Comparison of ENCODE assay signal across 14 mouse cellular contexts in genomic region chr12:13180332-13180714, GRCm38 (mm10).
A peak's percentile ranks its signal among the peaks of the same experiment; 100 is the strongest.
DNase-seq lines count a peak whose midpoint lies in the region; ATAC-seq lines count a peak whose summit lies in the region.
"Had no signal": no experiment of that assay in that cellular context is flagged by ENCODE, and none has a peak within 500 bp of the region (broad histone marks: within the 10 kb centered on the region; RNA-seq: fewer than 3 reads in every experiment).

No protein-coding gene starts in this region.

- peak overlapping the region; percentile 56 for H3K27ac ChIP-seq in heart, embryonic 13.5 days (replicated peaks)
- no peak overlapping the region for H3K27ac ChIP-seq in neural tube, embryonic 13.5 days (replicated peaks)
- H3K27ac ChIP-seq in limb, embryonic 13.5 days: peak overlapping the region; percentile 65; the same call in 1 of the 2 replicates
- H3K27ac ChIP-seq in midbrain, embryonic 16.5 days (ENCODE audit: low read length): peak overlapping the region; percentile 52
- H3K27ac ChIP-seq: limb, embryonic 15.5 days had no signal

- H3K36me3 ChIP-seq in heart, embryonic 13.5 days: no peaks in the 10 kb centered on the region
- H3K36me3 ChIP-seq in neural tube, embryonic 13.5 days: no peaks in the 10 kb centered on the region
- H3K36me3 ChIP-seq in limb, embryonic 13.5 days: no peaks in the 10 kb centered on the region
- no peaks in the 10 kb centered on the region for H3K36me3 ChIP-seq in midbrain, embryonic 16.5 days (ENCODE audit: control insufficient read depth, insufficient read depth, low read length)
- H3K36me3 ChIP-seq: limb, embryonic 15.5 days had no signal

- ATAC-seq in heart, embryonic 13.5 days (ENCODE audit: extremely low read depth, insufficient number of reproducible peaks, low FRiP score, low TSS enrichment): no peak
- no peak for ATAC-seq in neural tube, embryonic 13.5 days (ENCODE audit: low read depth)
- no peak for ATAC-seq in limb, embryonic 13.5 days (ENCODE audit: low FRiP score, low read depth)
- ATAC-seq in midbrain, embryonic 16.5 days: 0 out of 2 replicates have a peak, but pooled peaks have one; percentile 44

- H3K4me3 ChIP-seq in heart, embryonic 13.5 days: no peak overlapping the region
- no peak overlapping the region for H3K4me3 ChIP-seq in neural tube, embryonic 13.5 days
- no peak overlapping the region for H3K4me3 ChIP-seq in limb, embryonic 13.5 days
- no peak overlapping the region for H3K4me3 ChIP-seq in midbrain, embryonic 16.5 days (ENCODE audit: low read depth, low read length)
- H3K4me3 ChIP-seq: limb, embryonic 15.5 days had no signal

- intact Hi-C loops in heart, postnatal 10 days (cut with DNase I): no loop called here

- H3K9ac ChIP-seq in heart, embryonic 13.5 days: peak overlapping the region; percentile 54
- H3K9ac ChIP-seq in neural tube, embryonic 13.5 days: 0 out of 2 replicates have a peak overlapping the region, but pooled peaks have one; percentile 12
- 0 out of 2 replicates have a peak overlapping the region, but pooled peaks have one; percentile 35 for H3K9ac ChIP-seq in limb, embryonic 13.5 days
- H3K9ac ChIP-seq in midbrain, embryonic 16.5 days (ENCODE audit: low read depth, low read length): no peak overlapping the region
- H3K9ac ChIP-seq: limb, embryonic 15.5 days had no signal

- no peaks in the 10 kb centered on the region for H3K9me3 ChIP-seq in heart, embryonic 13.5 days
- no peaks in the 10 kb centered on the region for H3K9me3 ChIP-seq in neural tube, embryonic 13.5 days
- H3K9me3 ChIP-seq in limb, embryonic 13.5 days: no peaks in the 10 kb centered on the region
- no peaks in the 10 kb centered on the region for H3K9me3 ChIP-seq in midbrain, embryonic 16.5 days (replicated peaks; ENCODE audit: control insufficient read depth, low read length, poor library complexity, severe bottlenecking)
- H3K9me3 ChIP-seq: limb, embryonic 15.5 days; megakaryocyte, embryonic 14.5 days had no signal

- peaks cover 58% of the 10 kb centered on the region for H3K4me1 ChIP-seq in heart, embryonic 13.5 days
- peaks cover 12% of the 10 kb centered on the region; the same call in 1 of the 2 replicates for H3K4me1 ChIP-seq in neural tube, embryonic 13.5 days (replicated peaks)
- peaks cover 73% of the 10 kb centered on the region for H3K4me1 ChIP-seq in limb, embryonic 13.5 days
- peaks cover 10% of the 10 kb centered on the region for H3K4me1 ChIP-seq in midbrain, embryonic 16.5 days (ENCODE audit: control insufficient read depth, insufficient read depth, low read length)

- no peak for DNase-seq in heart, postnatal 10 days
- DNase-seq in neural tube, embryonic 10.5 days (ENCODE audit: extremely low spot score, low spot score): no peak
- DNase-seq in layer of hippocampus, postnatal 25 days (ENCODE audit: extremely low spot score in 1 of 2, low spot score in 1 of 2): no peak
- no peak for DNase-seq in right cerebral cortex, postnatal 4 days
- DNase-seq: adrenal gland, adult 8-10 months; gastrocnemius, postnatal 25 days; layer of hippocampus, postnatal 36 days; thymus, postnatal 4 days had no signal

- peak overlapping the region; percentile 60 for H3K4me2 ChIP-seq in heart, embryonic 13.5 days
- H3K4me2 ChIP-seq in neural tube, embryonic 13.5 days: no peak overlapping the region
- H3K4me2 ChIP-seq in limb, embryonic 13.5 days (replicated peaks): no peak overlapping the region
- H3K4me2 ChIP-seq in midbrain, embryonic 16.5 days (ENCODE audit: low read length): no peak overlapping the region
- H3K4me2 ChIP-seq: limb, embryonic 15.5 days had no signal

- no peaks in the 10 kb centered on the region for H3K27me3 ChIP-seq in heart, embryonic 13.5 days (replicated peaks)
- no peaks in the 10 kb centered on the region for H3K27me3 ChIP-seq in neural tube, embryonic 13.5 days
- peaks cover 15% of the 10 kb centered on the region for H3K27me3 ChIP-seq in limb, embryonic 13.5 days
- no peaks in the 10 kb centered on the region for H3K27me3 ChIP-seq in midbrain, embryonic 16.5 days (ENCODE audit: control insufficient read depth, insufficient read depth, low read depth, low read length)
